Mouse (Mus musculus): Measurements from ENCODE around the gene Vmn1r233.

The Vmn1r233 gene

DNA sequence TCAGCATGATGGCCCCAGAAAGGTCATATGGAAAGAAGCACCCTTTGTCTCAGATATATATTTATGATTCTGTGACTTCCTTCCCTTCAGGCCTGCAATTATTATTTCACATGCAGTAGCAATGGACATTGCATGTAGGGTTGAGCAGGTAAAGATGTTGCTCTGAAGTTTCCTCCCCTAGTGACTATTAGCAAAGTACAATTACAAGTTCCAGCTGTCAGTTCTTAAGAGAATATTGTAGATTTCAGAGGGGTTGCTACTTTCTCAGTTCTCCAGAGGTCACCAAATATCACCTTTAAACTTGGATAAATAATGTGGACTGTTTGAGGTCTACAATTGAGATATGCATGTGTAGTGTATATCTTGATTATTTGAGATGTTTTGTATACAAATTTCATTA lies at the start of gene Vmn1r233:
Gene Vmn1r233 (minus strand): TSS at position 101 of the 400 bp plus-strand sequence.
- DNase-seq (ENCODE audit: low spot score): no peak

DNA sequence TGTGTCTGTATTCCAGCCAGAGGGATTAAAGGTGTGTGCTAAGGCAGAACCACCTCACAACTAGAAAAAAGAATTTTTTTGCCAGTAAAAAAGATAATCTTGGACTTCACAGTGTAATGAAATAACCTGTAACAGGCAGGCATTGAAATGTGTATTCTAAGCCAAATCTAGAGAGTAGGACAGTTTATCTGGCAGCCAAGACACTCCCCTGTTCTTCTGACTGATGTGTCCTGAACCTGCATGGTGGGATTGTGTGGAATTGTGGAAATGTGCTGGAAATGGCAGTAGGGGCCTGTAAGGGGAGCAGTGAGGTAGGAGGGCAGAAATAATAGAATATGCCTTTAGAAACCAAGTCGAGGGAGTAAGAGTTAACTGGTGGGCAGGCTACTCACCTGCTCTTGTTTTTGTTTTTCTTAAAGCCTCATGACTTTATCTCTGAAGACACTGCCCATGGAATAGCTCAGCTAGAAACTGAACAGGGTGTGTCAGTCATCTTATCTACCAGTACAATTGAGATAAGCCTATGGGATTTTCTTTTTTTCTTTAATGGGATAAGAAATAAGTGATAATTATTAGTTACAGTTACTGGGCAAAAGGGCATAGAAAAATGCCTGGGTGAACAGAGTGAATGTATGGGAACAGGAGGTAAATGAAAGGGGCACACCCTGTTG lies 22.3 kb upstream of the Vmn1r233 start:
- no peak for DNase-seq (ENCODE audit: low spot score)

DNA sequence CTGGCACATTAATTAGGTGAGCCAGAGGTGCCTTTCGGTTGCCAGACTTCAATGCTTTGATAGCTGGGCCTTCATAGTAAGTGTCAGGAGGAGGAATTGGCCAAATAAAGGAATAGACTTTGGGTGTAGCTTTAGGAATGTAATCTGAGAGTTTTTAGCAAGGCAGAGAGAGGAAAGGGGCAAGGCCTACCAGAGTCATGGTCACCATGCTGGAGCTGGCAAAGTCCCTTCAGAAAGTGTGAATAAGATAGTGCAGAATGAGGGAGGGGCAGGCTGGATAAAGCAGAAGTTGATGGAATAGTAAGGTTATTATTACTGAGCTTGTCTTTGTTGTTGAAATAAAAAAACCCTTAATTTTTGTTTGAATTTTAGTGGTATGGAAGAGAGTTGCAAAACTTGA lies 13.5 kb upstream of the Vmn1r233 start:
- DNase-seq (ENCODE audit: low spot score): peak; percentile 41

DNA sequence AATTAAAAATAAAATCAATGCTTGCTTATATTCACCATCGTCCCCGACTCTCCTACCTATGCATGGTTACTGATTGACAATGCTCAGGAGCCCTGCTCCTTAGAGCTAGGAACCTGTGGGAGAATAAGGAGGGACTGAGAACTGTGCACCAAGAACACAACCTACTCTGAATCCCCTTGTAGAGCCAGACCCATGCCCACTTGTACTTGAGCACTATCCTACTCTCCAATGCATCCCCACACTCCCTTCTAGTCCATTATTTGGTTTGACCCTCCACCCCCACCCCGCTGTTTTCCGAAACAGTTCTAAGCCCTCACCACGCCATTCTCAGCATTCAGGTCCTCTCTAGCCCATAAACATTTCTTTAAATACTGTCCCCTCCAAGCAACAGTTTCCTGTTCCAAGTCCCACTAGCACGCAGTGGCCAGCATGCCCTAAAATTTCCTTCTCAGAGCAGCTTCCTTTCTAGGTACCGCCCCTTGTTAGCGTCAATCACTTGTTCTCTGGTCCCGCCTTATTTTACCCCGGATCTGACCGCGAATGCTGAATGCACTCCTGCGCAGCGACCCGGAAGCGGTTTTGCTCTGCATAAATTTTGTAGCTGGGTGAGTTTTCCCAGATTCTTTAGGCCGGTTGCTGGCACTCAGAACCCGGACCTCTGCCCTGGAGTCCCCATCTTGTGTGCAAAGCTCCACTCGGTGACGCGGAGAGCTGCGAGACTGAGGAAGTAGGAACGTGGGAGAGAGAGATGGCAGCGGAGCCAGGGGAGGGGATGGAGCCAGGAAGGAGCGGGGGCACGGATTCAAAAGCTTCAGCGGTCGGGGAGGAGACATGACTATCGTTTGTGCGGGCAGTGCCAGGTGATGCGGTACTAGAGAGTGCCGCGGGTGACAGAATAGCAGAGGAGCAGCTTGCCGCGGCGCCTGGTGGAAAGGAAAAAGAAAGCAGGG lies 12.4 kb upstream of the Vmn1r233 start, which contains the start of gene Zfp160:
Gene Zfp160 (plus strand): TSS at position 522 of the 950 bp plus-strand sequence.
- DNase-seq (ENCODE audit: low spot score): peak; percentile 98

DNA sequence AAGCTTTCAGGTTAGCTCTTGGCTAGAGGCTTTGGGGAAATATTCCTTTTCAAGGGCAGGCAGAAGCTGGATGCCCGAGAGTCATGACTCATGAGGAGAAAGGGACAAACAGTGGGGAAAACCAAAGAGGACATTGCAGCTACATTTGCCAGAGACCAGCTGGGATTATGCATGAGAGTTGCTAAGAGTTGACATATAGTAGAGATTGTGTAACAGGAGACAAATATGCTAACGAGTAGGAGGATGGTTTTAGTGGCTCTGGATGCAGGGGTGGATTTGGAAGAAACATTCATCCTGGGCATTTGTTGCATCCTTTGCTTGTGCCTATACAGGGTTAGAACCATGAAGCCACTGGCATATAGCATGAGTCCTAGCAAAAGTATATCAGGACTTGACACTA lies 2.5 kb downstream of the Vmn1r233 start:
- DNase-seq (ENCODE audit: low spot score): no peak

DNA sequence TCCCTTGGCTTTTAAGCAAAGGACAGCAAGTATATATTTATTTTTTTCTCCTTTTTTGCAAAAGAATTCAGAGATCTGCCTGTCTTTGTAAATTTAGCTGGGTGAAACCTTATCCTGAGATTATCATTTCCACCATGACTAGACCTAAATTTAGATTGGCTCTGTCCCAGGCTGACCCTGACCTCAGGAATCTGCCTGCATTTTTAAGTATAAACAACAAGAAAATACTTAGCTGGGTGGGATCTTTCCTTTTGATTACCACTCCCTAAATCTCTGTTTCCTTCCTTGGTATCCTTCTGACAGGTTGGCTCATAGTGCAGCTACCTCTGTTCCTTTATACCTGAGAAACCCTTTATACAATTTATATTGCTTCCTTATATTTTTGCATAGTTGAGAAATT lies 29.6 kb downstream of the Vmn1r233 start:
- no peak for DNase-seq (ENCODE audit: low spot score)

DNA sequence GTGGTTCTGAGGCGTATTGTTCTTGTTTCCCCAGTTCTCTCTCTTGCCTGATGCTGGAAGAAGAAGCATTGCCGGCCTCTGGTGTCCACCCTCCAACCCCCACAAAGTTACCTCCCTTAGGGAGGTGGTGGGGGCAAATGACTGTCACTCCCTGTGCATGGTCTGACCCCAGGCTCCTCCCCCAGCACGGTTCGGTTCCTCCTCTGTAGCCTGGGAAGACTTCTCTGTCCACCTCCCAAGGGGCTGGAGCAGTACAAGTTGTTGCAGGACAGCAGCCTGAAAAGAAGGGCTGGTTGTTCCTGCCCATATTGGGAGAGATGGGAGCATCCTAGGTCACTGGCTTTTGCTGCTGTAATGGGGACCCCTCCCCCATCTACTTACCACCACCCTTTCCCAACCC lies 30.8 kb downstream of the Vmn1r233 start:
- DNase-seq (ENCODE audit: low spot score): no peak

DNA sequence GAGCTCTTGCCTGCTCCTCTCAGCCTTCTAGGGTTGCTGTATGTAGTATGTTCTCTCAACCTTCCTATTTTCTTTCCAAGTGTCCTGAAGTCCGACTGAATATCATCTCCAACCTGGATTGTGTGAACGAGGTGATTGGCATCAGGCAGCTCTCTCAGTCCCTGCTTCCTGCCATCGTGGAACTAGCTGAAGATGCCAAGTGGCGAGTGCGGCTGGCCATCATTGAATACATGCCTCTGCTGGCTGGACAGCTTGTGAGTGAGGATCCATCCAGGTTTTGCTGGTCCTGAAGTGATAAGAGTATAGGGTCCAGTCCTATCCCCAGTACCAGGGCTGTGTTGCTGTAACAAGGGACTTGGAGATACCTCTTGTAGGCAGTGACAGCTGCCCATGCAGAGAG lies 35.9 kb downstream of the Vmn1r233 start:
- DNase-seq (ENCODE audit: low spot score): no peak

DNA sequence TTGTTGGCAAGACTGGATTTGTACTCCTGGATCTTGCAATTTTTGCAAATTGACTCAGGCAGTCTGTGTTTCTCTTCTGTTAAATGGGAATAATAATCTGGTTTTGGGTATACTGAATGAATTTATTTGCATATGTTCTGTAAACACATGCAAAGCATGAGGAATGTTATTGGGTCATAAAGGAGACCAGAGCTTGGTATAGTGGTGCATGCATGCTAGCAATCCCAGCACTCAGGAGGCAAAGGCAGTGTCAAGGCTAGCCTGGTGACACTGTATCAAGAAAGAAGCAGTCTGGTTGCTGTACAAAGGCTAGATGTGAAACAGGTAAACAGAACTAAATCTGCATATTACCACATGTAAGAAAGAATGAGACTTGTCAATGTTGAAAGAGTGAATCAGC lies 49.6 kb downstream of the Vmn1r233 start:
- peak; percentile 26 for DNase-seq (ENCODE audit: low spot score)

DNA sequence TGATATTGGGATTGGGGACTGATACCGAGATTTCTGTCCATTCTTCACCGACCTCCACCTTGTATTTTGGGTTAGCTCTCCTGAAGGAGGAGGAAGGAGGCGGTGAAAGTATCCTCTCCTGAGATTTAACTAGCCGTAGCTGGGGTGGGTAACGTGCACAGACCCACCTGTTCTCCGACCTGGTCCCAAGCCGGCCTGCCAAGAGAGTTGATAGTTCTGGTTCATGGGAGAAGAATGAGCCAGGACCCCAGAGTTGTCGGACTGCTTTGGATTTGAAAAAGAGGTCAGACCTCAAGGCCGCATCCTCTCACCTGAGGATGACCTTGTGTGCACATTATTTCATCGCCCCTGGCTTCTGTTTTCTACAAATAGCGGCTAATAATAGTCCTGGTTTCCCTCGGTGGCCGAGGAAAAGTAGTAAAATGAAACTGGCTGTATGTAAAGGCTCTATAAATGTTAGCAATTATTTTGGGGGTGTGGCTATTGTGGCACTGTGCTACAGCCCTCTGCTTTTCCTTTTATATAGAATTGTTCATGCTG lies 50.2 kb downstream of the Vmn1r233 start:
- no peak for DNase-seq (ENCODE audit: low spot score)

DNA sequence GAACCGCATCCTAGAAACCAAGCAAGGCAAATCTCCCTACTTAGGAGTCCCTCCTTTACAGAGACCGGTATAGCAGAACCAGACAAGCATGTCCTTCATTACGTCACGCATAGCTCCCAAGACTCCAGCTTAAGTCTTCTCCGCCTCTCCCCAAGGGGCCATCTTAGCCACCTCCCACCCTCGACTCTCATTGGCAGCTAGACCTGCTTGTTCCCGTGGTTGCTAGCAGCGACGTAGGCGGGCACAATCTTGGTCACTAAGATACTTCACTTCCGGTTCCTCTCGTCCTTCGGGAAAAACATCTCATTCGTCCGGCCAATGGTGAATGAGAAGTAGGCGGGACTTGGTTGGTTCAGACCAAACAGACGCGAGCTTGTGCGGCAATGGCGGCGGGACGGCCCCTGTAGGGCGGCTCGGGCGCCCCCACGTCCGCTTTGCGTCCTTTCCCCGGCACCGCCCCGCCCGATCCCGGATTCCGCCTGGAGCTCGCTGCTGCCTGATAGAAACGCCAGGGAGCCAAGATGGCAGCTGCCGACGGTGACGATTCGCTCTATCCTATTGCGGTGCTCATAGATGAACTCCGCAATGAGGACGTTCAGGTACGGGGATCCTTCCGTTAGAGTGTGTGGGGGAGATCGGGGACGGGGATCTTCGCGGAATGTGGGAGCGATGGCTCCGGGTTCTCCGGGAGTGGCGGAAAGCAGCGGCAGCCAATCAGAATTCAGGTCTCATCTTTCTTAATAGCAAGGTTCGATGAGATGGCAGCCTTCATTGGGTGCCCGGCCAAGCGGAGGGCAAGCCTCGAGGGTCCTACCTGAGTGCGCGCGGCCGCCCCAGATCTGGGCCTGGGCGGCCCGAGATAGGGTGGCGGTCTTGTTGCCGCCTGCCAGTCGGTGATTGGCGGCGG lies 51.0 kb downstream of the Vmn1r233 start, which contains the start of gene Ppp2r1a:
Gene Ppp2r1a (plus strand): TSS at position 327 of the 907 bp plus-strand sequence.
- peak; percentile 100 for DNase-seq (ENCODE audit: low spot score)

DNA sequence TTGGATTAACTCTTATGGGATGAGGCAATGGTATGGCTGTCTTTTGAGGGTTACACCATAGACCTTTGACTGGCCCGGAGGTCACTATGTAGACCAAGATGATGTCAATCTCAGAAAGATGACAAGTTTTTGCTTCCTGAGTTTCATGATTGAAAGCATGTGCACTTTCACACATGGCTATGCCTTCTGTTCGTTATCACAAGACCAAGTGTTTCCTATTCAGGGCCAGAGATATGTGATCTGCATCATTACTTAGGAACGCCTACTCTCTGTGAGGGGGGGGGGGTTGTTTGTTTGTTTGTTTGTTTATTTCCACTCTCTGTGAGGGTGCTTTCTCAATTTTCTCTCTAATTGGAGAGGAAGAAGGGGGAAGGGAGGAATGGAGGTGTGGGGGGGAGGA lies 52.0 kb downstream of the Vmn1r233 start:
- DNase-seq (ENCODE audit: low spot score): peak; percentile 39
